Mouse (Mus musculus) monocyte, adult 59 days (primary cell): Measurements from ENCODE around the gene P3h3. TPM values are rescaled to one million over a fixed set of nuclear protein-coding genes. Genes with fewer than 3 reads are reported as not detected.

Experiments used
- total RNA-seq, 2 experiments: library from RNA; stranded (reverse); gene quantifications; one replicate each; pipeline ENCODE4 v1.2.4; 2023

Gene P3h3
- 1 to 10 TPM; 2.0 to 4.1 TPM for total RNA-seq

GRCm38 (mm10) chr6:124856916-124857839 is at the start of gene P3h3:
Gene P3h3 (minus strand): TSS chr6:124857752.

GRCm38 (mm10) chr6:124887986-124888385 is 30.4 kb upstream of the P3h3 start, which contains the start of gene Cd4:
Gene Cd4 (minus strand): TSS chr6:124888221.

GRCm38 (mm10) chr6:124863658-124864298 is 6.2 kb upstream of the P3h3 start, which contains the start of gene Gpr162:
Gene Gpr162 (minus strand): TSS chr6:124863983.

GRCm38 (mm10) chr6:124840241-124841167 is 17.0 kb downstream of the P3h3 start, which contains the start of gene Gnb3:
Gene Gnb3 (minus strand): TSS chr6:124840275.

GRCm38 (mm10) chr6:124828868-124829798 is 28.4 kb downstream of the P3h3 start, which contains the start of the genes Usp5 and Cdca3:
Gene Usp5 (minus strand): TSS chr6:124829484.
Gene Cdca3 (plus strand): TSS chr6:124829547.

GRCm38 (mm10) chr6:124813933-124814332 is 43.6 kb downstream of the P3h3 start, which contains the start of gene Tpi1:
Gene Tpi1 (minus strand): TSS chr6:124814296.

GRCm38 (mm10) chr6:124808358-124809012 is 49.1 kb downstream of the P3h3 start, which contains the start of gene Spsb2:
Gene Spsb2 (plus strand): TSS chr6:124808661.

Other genes starting within 250 kb of the P3h3 start
- not detected for gene C1s2, start 221.7 kb downstream of the P3h3 start, total RNA-seq
- 10 to 100 TPM; 40.9 to 54.4 TPM for gene Lpcat3, start 194.7 kb downstream of the P3h3 start, total RNA-seq
- gene Emg1, start 145.6 kb downstream of the P3h3 start, total RNA-seq = 10 to 100 TPM; 71.1 to 73.2 TPM
- 100 to 1,000 TPM; 147 to 165 TPM for gene Phb2, start 145.4 kb downstream of the P3h3 start, total RNA-seq
- gene Ptpn6, start 119.0 kb downstream of the P3h3 start, total RNA-seq = 100 to 1,000 TPM; 496 to 510 TPM
- gene Grcc10, start 116.4 kb downstream of the P3h3 start, total RNA-seq = 100 to 1,000 TPM; 177 to 186 TPM
- gene Gm45234, start 101.7 kb downstream of the P3h3 start, total RNA-seq = not detected
- gene Atn1, start 101.2 kb downstream of the P3h3 start, total RNA-seq = 10 to 100 TPM; 23.7 to 25.1 TPM
- 1 to 10 TPM; 1.9 to 2.6 TPM for gene Eno2, start 88.1 kb downstream of the P3h3 start, total RNA-seq
- gene Lrrc23, start 78.0 kb downstream of the P3h3 start, total RNA-seq = not detected
- 10 to 100 TPM; 20.4 to 20.7 TPM for gene Spsb2, start 49.1 kb downstream of the P3h3 start, total RNA-seq
- gene Tpi1, start 43.5 kb downstream of the P3h3 start, total RNA-seq = 100 to 1,000 TPM; 110 to 111 TPM
- gene Usp5, start 28.3 kb downstream of the P3h3 start, total RNA-seq = 10 to 100 TPM; 58.5 to 64.1 TPM
- gene Cdca3, start 28.2 kb downstream of the P3h3 start, total RNA-seq = 1 to 10 TPM; 1.2 to 3.8 TPM
- not detected for gene Gnb3, start 17.5 kb downstream of the P3h3 start, total RNA-seq
- gene Gpr162, start 6.2 kb upstream of the P3h3 start, total RNA-seq = 1 to 10 TPM; 1.8 to 2.3 TPM
- 10 to 100 TPM; 15.6 to 17.2 TPM for gene Cd4, start 30.5 kb upstream of the P3h3 start, total RNA-seq
- 1 to 10 TPM; 5.9 to 8.7 TPM for gene Lag3, start 54.0 kb upstream of the P3h3 start, total RNA-seq
- 100 to 1,000 TPM; 216 to 239 TPM for gene Ptms, start 62.4 kb upstream of the P3h3 start, total RNA-seq
- 100 to 1,000 TPM; 124 to 137 TPM for gene Mlf2, start 73.6 kb upstream of the P3h3 start, total RNA-seq
- 10 to 100 TPM; 37.3 to 38.4 TPM for gene Cops7a, start 107.8 kb upstream of the P3h3 start, total RNA-seq
- 1 to 10 TPM; 3.0 to 6.9 TPM for gene Pianp, start 138.9 kb upstream of the P3h3 start, total RNA-seq
- gene Zfp384, start 151.4 kb upstream of the P3h3 start, total RNA-seq = 100 to 1,000 TPM in 1 of 2 experiments, 10 to 100 TPM in 1; 89.1 to 103 TPM
- 10 to 100 TPM; 76.1 to 83.5 TPM for gene Ing4, start 182.0 kb upstream of the P3h3 start, total RNA-seq
- 10 to 100 TPM; 16.2 to 16.5 TPM for gene Acrbp, start 191.9 kb upstream of the P3h3 start, total RNA-seq
- gene Lpar5, start 210.2 kb upstream of the P3h3 start, total RNA-seq = 10 to 100 TPM; 36.4 to 37.8 TPM
- gene Chd4, start 238.2 kb upstream of the P3h3 start, total RNA-seq = 100 to 1,000 TPM; 186 to 187 TPM